Mouse (Mus musculus) neural tube, embryonic 11.5 days (tissue): ENCODE measurements around the gene Adgrv1. TPM values are rescaled to one million over a fixed set of nuclear protein-coding genes. Genes with fewer than 3 reads are reported as not detected.

ENCODE experiments used
- ATAC-seq: fragments of 200-750 bp; cut with Nextera tagmentation; 2 replicates; pipeline ENCODE4 v1.8.0; 2017; ENCODE audit warnings: moderate number of reproducible peaks, mild to moderate bottlenecking, moderate TSS enrichment, moderate library complexity; ENCODE audit not compliant: insufficient read depth, low FRiP score, low TSS enrichment
- DNase-seq: peaks from one replicate; pipeline ENCODE4 v3.0.0-alpha.2; 2015; ENCODE audit warnings: low spot score
- H3K27ac ChIP-seq: fragments of 300-500 bp; sonication (generic); 2 replicates; pipeline ENCODE4 v1.5.1; 2014; ENCODE audit warnings: low read depth, mild to moderate bottlenecking, low read length
- H3K27me3 ChIP-seq: fragments of 300-500 bp; sonication (generic); 2 replicates; pipeline ENCODE4 v1.6.1; 2014; ENCODE audit warnings: mild to moderate bottlenecking, low read length, mixed read lengths; ENCODE audit not compliant: control insufficient read depth, insufficient read depth
- H3K36me3 ChIP-seq: fragments of 300-500 bp; sonication (generic); 2 replicates; pipeline ENCODE4 v1.6.1; 2014; ENCODE audit warnings: mild to moderate bottlenecking, low read length, moderate library complexity, mixed read lengths; ENCODE audit not compliant: control insufficient read depth, insufficient read depth
- H3K4me1 ChIP-seq: fragments of 300-500 bp; sonication (generic); 2 replicates; pipeline ENCODE4 v1.6.1; 2014; ENCODE audit warnings: low read length, mixed read lengths; ENCODE audit not compliant: control insufficient read depth, insufficient read depth
- H3K4me2 ChIP-seq: fragments of 300-500 bp; sonication (generic); 2 replicates; pipeline ENCODE4 v1.6.1; 2014; ENCODE audit warnings: low read depth, mild to moderate bottlenecking, moderate library complexity
- H3K4me3 ChIP-seq: fragments of 300-500 bp; sonication (generic); 2 replicates; pipeline ENCODE4 v1.5.1; 2014; ENCODE audit warnings: low read depth, low read length
- H3K9ac ChIP-seq: fragments of 300-500 bp; sonication (generic); 2 replicates; pipeline ENCODE4 v1.6.1; 2014; ENCODE audit warnings: mild to moderate bottlenecking, low read length
- H3K9me3 ChIP-seq: fragments of 300-500 bp; sonication (generic); 2 replicates; pipeline ENCODE4 v1.6.1; 2016; ENCODE audit warnings: low read length; ENCODE audit not compliant: control insufficient read depth
- WGBS: fragments of 180-500 bp; shearing (Covaris S2); extraction: QIAGEN DNeasy Blood & Tissue Kit; methylation state at CpG from one replicate; pipeline ENCODE4 v1.1.7; 2014; 5-methylcytosine and 5-hydroxymethylcytosine counted together
- microRNA-seq: library from miRNA; unstranded; fragments of <30 nt; microRNA quantifications from one replicate; pipeline ENCODE4, GENCODE M21; 2016
- polyA plus RNA-seq: library from polyadenylated mRNA; unstranded; fragments of >200 nt; fragmentation: Nextera tagmentation; extraction: Ambion mirVana; gene quantifications from 2 replicates; pipeline ENCODE4 v1.2.1, GENCODE M21; 2014

The Adgrv1 gene
- polyA plus RNA-seq, 1 experiment from 2014 or later = 35.1 TPM

- Histone ChIP-seq H3K4me1 (no peaks in the 10 kb centered on the region), H3K9me3 (no peaks in the 10 kb centered on the region), H3K27me3 (no peaks in the 10 kb centered on the region), H3K27ac (no peak overlapping the region), H3K36me3 (no peaks in the 10 kb centered on the region), H3K9ac (no peak overlapping the region), H3K4me3 (no peak overlapping the region), H3K4me2 (no peak overlapping the region)
- DNase-seq (no peak), ATAC-seq (no peak)
- WGBS = 88% methylated on average over 4 of the region's 4 CpGs
These were observed 581.5 kb downstream of the Adgrv1 start for GRCm38 (mm10) chr13:81051448-81051847.

DNA sequence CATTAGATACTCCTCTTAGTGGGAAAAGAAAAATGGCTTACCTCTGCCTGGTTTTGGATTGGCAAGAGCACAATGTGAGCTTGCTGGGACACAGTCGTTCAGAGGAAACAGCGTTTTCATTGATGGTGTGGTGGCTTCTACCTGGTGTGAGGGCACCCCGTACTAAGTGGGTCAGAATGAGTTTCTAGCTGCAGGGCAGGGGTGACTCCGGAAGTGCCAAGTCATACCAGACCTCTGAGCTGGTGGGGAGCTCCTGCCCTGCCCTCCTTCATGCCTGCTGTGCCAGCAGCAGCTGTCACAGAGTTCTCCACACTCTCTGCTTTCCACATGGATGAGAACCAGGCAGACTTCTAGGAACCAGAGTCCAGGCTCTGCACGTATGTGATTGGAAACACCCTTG, 582.0 kb downstream of the Adgrv1 start:
- Histone ChIP-seq H3K27ac (no peak overlapping the region), H3K4me3 (no peak overlapping the region), H3K9me3 (no peaks in the 10 kb centered on the region), H3K4me2 (no peak overlapping the region), H3K4me1 (no peaks in the 10 kb centered on the region), H3K36me3 (no peaks in the 10 kb centered on the region), H3K9ac (no peak overlapping the region), H3K27me3 (no peaks in the 10 kb centered on the region)
- ATAC-seq = no peak
- no peak for DNase-seq
- 78% methylated on average over 5 of the region's 5 CpGs for WGBS

GRCm38 (mm10) chr13:81045345-81045744, 587.6 kb downstream of the Adgrv1 start:
- no peaks in the 10 kb centered on the region for H3K27me3 ChIP-seq
- H3K36me3 ChIP-seq = no peaks in the 10 kb centered on the region
- 80% methylated on average over 11 of the region's 11 CpGs for WGBS
- no peaks in the 10 kb centered on the region for H3K4me1 ChIP-seq
- no peak overlapping the region for H3K4me2 ChIP-seq
- no peaks in the 10 kb centered on the region for H3K9me3 ChIP-seq
- no peak overlapping the region for H3K27ac ChIP-seq
- no peak overlapping the region for H3K9ac ChIP-seq
- ATAC-seq = no peak
- no peak overlapping the region for H3K4me3 ChIP-seq
- no peak for DNase-seq

Small RNA genes lying within 50 kb of the gene (microRNA-seq; reads per million reads assigned to microRNA genes)
- gene Gm25241 = not detected

Other genes with a start within 250 kb of the Adgrv1 start
- 35.4 and 39.5 TPM in 2 replicates for gene Lysmd3, start 24.5 kb upstream of the Adgrv1 start, polyA plus RNA-seq
- gene Polr3g, start 77.9 kb upstream of the Adgrv1 start, polyA plus RNA-seq = 10.4 and 13.3 TPM in 2 replicates
- gene Mblac2, start 78.2 kb upstream of the Adgrv1 start, polyA plus RNA-seq = 11.5 and 12.3 TPM in 2 replicates
- 246 and 267 TPM in 2 replicates for gene Cetn3, start 149.9 kb upstream of the Adgrv1 start, polyA plus RNA-seq